Mouse (Mus musculus) heart, postnatal 25 days (tissue): ENCODE data around the gene Adcy5. TPM values are rescaled to one million over a fixed set of nuclear protein-coding genes. Genes with fewer than 3 reads are reported as not detected.
A peak's percentile ranks its signal among the peaks of the same experiment; 100 is the strongest.

Experiments used
- DNase-seq: peaks from one replicate; pipeline ENCODE4 v3.0.0; 2022; ENCODE audit warnings: low spot score
- intact Hi-C: fragments of 180-260 bp; cut with DNase I; formaldehyde crosslinking; loops from one replicate; pipeline ENCODE4 v1.15.1; 2025
- total RNA-seq, 2 experiments: library from RNA; stranded (reverse); gene quantifications; 2 replicates each; pipeline ENCODE4 v1.2.3; 2021

Gene Adcy5
- total RNA-seq, 2 experiments from 2014 or later: 54.8 to 55.3 TPM

GRCm38 (mm10) chr16:35239966-35240730 is 85.5 kb downstream of the Adcy5 start:
- intact Hi-C loops: no loop called here
- no peak for DNase-seq

GRCm38 (mm10) chr16:35247364-35247763 is 92.7 kb downstream of the Adcy5 start:
- DNase-seq: no peak

GRCm38 (mm10) chr16:35248825-35249224 is 94.1 kb downstream of the Adcy5 start:
- peak; percentile 23 for DNase-seq
- intact Hi-C loops: no loop called here

More at GRCm38 (mm10) chr16:35247364-35247763, 92.7 kb downstream of the Adcy5 start:
- intact Hi-C loops: no loop called here

GRCm38 (mm10) chr16:35249763-35250162 is 95.1 kb downstream of the Adcy5 start:
- no peak for DNase-seq
- intact Hi-C loops: no loop called here

- no peak for DNase-seq
- intact Hi-C loops: no loop called here
Observed at GRCm38 (mm10) chr16:35251690-35252089, 97.0 kb downstream of the Adcy5 start.

- DNase-seq: no peak
- intact Hi-C loops: no loop called here
Observed at GRCm38 (mm10) chr16:35252967-35253366, 98.3 kb downstream of the Adcy5 start.

GRCm38 (mm10) chr16:35255981-35256380 is 101.3 kb downstream of the Adcy5 start:
- intact Hi-C loops: no loop called here
- DNase-seq: no peak

- peak; percentile 50 for DNase-seq
- intact Hi-C loops: loop anchor here (1.0 to 2.0 kb wide), 3 partner anchors 116 to 210 kb away; partner anchors contain the start of gene Adcy5
Observed at GRCm38 (mm10) chr16:35270353-35270934, 115.8 kb downstream of the Adcy5 start.

GRCm38 (mm10) chr16:35270945-35271344 is 116.3 kb downstream of the Adcy5 start:
- DNase-seq: no peak
- intact Hi-C loops: loop anchor here (1.0 to 2.0 kb wide), 3 partner anchors 116 to 210 kb away; partner anchors contain the start of gene Adcy5

- no peak for DNase-seq
- intact Hi-C loops: loop anchor here (2.0 kb wide), 2 partner anchors 117 to 211 kb away; partner anchors contain the start of gene Adcy5
Observed at GRCm38 (mm10) chr16:35271572-35271971, 116.9 kb downstream of the Adcy5 start.

- intact Hi-C loops: no loop called here
- no peak for DNase-seq
Observed at GRCm38 (mm10) chr16:35272417-35272816, 117.7 kb downstream of the Adcy5 start.

- no peak for DNase-seq
- intact Hi-C loops: no loop called here
Observed at GRCm38 (mm10) chr16:35278166-35278565, 123.5 kb downstream of the Adcy5 start.

GRCm38 (mm10) chr16:35282456-35282855 is 127.8 kb downstream of the Adcy5 start:
- no peak for DNase-seq
- intact Hi-C loops: no loop called here

- intact Hi-C loops: no loop called here
- DNase-seq: no peak
Observed at GRCm38 (mm10) chr16:35285821-35286220, 131.1 kb downstream of the Adcy5 start.

- DNase-seq: no peak
Observed at GRCm38 (mm10) chr16:35287244-35287643, 132.6 kb downstream of the Adcy5 start.

GRCm38 (mm10) chr16:35297786-35298185 is 143.1 kb downstream of the Adcy5 start:
- intact Hi-C loops: no loop called here

More at GRCm38 (mm10) chr16:35287244-35287643, 132.6 kb downstream of the Adcy5 start:
- intact Hi-C loops: no loop called here

GRCm38 (mm10) chr16:35300156-35300555 is 145.5 kb downstream of the Adcy5 start:
- no peak for DNase-seq
- intact Hi-C loops: no loop called here

More at GRCm38 (mm10) chr16:35297786-35298185, 143.1 kb downstream of the Adcy5 start:
- DNase-seq: no peak

- no peak for DNase-seq
- intact Hi-C loops: no loop called here
Observed at GRCm38 (mm10) chr16:35302441-35303280, 148.0 kb downstream of the Adcy5 start.

- intact Hi-C loops: no loop called here
- no peak for DNase-seq
Observed at GRCm38 (mm10) chr16:35303721-35304120, 149.0 kb downstream of the Adcy5 start.

GRCm38 (mm10) chr16:35304416-35304815 is 149.7 kb downstream of the Adcy5 start:
- intact Hi-C loops: no loop called here
- no peak for DNase-seq
